Comparison of ENCODE assay signal across 24 mouse cellular contexts in genomic region chr2:170233426-170233825, GRCm38 (mm10).
DNase-seq lines count a peak whose midpoint lies in the region; ATAC-seq and TF ChIP-seq lines count a peak whose summit lies in the region.
"Had no signal": no experiment of that assay in that cellular context is flagged by ENCODE, and none has a peak within 500 bp of the region (broad histone marks: within the 10 kb centered on the region; RNA-seq: fewer than 3 reads in every experiment).

No protein-coding gene starts in this region.

- H3K4me3 ChIP-seq in gastrocnemius, adult 2 months: no peak overlapping the region
- H3K4me3 ChIP-seq: erythroblast, embryonic 14.5 days; forebrain, embryonic 12.5 days; heart, embryonic 13.5 days; intestine, embryonic 15.5 days; liver, embryonic 12.5 days; midbrain, embryonic 10.5 days; stomach, embryonic 15.5 days had no signal

- ATAC-seq in hematopoietic stem cell, adult 5-6 weeks (replicated peaks in 1 of 2; ENCODE audit: insufficient read depth in 1 of 2, low FRiP score in 2 of 2, low TSS enrichment in 1 of 2, low read depth in 1 of 2, poor library complexity in 2 of 2, severe bottlenecking in 2 of 2): peak; percentile 34 to 54; a peak in 3 of 4 replicates
- ATAC-seq: CD4-positive, CD25-positive, alpha-beta regulatory T cell, adult 4 months; hindbrain, embryonic 16.5 days; intestine, embryonic 15.5 days; liver, embryonic 12.5 days; midbrain, embryonic 16.5 days had no signal

- H3K27ac ChIP-seq in gastrocnemius, adult 2 months: peak overlapping the region; percentile 40; the same call in 1 of the 2 replicates
- H3K27ac ChIP-seq: forebrain, embryonic 12.5 days; heart, embryonic 13.5 days; intestine, embryonic 15.5 days; liver, embryonic 12.5 days; midbrain, embryonic 10.5 days; stomach, embryonic 15.5 days had no signal

- DNase-seq in gastrocnemius, adult 18-20 months (ENCODE audit: low spot score): peak; percentile 63
- no peak for DNase-seq in gastrocnemius, postnatal 4 days (ENCODE audit: low spot score in 2 of 2)
- peak; percentile 79 for DNase-seq in gastrocnemius, adult 2 months
- peak; percentile 64 for DNase-seq in skeletal muscle tissue, adult 2 months (ENCODE audit: low read depth, low spot score)
- no peak for DNase-seq in T-cell, adult 2 months (ENCODE audit: low spot score)
- no peak for DNase-seq in frontal cortex, adult 2 months (ENCODE audit: extremely low spot score in 1 of 2, low spot score in 1 of 2)
- DNase-seq: adrenal gland, postnatal 25 days; cerebellum, adult 9-10 months; heart, postnatal 14 days; kidney, adult 8-10 months; kidney, postnatal 10 days; lung, adult 2 months; thymus, postnatal 25 days had no signal

- no peak for TF ChIP-seq CTCF in gastrocnemius, adult 2 months (IDR thresholded peaks at IDR 0.05)

- intact Hi-C loops in gastrocnemius, adult 2 months (cut with DNase I): no loop called here

Comparison
In these comparisons a context has a peak if more than half of its experiments do, and no peak if none do; other contexts are left out.
1. DNase-seq: peak in gastrocnemius, adult 18-20 months (single experiment), gastrocnemius, adult 2 months (single experiment) and skeletal muscle tissue, adult 2 months (single experiment); none in gastrocnemius, postnatal 4 days (0 of 2), T-cell, adult 2 months (single experiment) and frontal cortex, adult 2 months (0 of 2).